Mouse (Mus musculus): ENCODE results near the gene Dock9. TPM values are rescaled to one million over a fixed set of nuclear protein-coding genes. Genes with fewer than 3 reads are reported as not detected.

The Dock9 gene
- polyA plus RNA-seq, 1 experiment from 2014 or later = 13.6 TPM

DNA sequence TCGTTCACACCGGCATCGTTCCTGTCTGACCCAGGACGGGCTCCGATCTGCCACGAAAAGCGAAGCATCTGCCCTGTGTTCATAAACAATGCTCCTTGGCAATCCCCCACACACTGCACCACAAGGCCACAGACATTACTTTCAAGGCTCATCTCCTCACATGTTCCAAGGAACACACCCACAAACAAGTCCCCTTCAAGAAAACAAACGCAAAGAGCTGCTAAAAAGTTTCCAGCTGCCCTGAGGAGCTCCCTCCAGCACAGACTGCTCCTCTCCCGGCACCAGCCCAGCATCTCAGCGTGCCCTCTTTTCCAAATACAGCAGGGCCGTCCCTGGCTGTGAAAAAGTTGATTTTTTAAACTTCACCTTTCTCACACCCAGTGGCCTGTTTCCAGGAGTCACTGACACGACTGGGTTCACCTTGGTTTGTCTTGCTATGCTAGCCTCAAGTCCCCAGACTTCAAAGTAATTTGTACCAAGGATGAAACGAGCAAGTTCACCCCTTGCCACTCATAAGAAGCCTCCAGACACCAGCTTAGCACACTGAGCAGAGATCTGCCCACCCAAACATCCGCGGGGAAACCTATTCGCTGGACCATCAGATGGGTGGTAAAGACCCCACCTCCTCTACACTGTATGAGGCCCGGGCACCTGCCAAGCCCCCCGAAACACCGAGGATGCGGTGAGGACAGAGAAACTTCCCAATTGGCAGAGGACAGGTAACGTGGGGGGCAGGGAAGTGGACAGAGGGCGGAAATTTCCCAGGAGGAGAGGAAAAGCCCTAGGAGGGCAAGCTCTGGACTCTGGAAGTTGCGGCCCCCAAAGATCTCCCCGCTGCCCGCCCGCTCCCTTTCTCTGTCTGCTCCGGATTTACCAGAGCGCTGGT lies 823 bp downstream of the Dock9 start:
- WGBS = 10% methylated on average over 24 of the region's 28 CpGs
- ATAC-seq = peak; percentile 2
- H3K27me3 ChIP-seq (replicated peaks; ENCODE audit: control insufficient read depth, insufficient read depth, low read length) = no peaks in the 10 kb centered on the region

DNA sequence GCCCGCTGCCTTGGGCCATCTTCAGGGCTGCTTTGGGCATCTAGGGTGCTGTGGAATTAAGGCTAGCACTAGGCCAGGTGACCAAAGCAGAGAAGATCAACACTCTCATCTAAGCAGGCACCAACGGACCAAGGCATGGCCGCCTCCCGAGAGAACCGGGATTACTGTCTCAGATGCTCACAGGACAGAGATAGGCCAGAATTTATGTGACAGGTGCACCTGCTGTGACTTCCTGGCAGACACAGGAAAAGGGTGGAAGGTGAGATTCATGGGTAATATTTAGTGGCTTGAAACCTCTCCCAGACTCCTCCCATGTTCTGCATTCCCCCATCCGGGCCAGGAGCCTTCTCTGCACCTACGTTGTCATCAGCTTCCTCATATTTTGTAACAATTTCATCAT lies 2.1 kb downstream of the Dock9 start:
- Histone ChIP-seq H3K27me3 (replicated peaks; ENCODE audit: control insufficient read depth, insufficient read depth, low read length) (no peaks in the 10 kb centered on the region), H3K27ac (ENCODE audit: low read length) (no peak overlapping the region), H3K9ac (ENCODE audit: low read depth, low read length) (no peak overlapping the region), H3K9me3 (ENCODE audit: control insufficient read depth, low read length) (no peaks in the 10 kb centered on the region), H3K4me1 (ENCODE audit: control insufficient read depth, insufficient read depth, low read length) (peaks cover 15% of the 10 kb centered on the region), H3K36me3 (ENCODE audit: control insufficient read depth, insufficient read depth, low read length) (no peaks in the 10 kb centered on the region), H3K4me3 (ENCODE audit: low read length) (peak overlapping the region; percentile 83; the same call in 1 of the 2 replicates), H3K4me2 (ENCODE audit: low read depth, low read length) (peak overlapping the region; percentile 94)
- 57% methylated on average over 7 of the region's 7 CpGs for WGBS
- ATAC-seq = no peak

More for the DNA sequence above, 823 bp downstream of the Dock9 start:
- Histone ChIP-seq H3K4me2 (ENCODE audit: low read depth, low read length) (peak overlapping the region; percentile 94), H3K4me1 (ENCODE audit: control insufficient read depth, insufficient read depth, low read length) (peaks cover 15% of the 10 kb centered on the region), H3K36me3 (ENCODE audit: control insufficient read depth, insufficient read depth, low read length) (no peaks in the 10 kb centered on the region), H3K27ac (ENCODE audit: low read length) (peak overlapping the region; percentile 79), H3K9me3 (ENCODE audit: control insufficient read depth, low read length) (no peaks in the 10 kb centered on the region), H3K9ac (ENCODE audit: low read depth, low read length) (peak overlapping the region; percentile 82), H3K4me3 (ENCODE audit: low read length) (peak overlapping the region; percentile 83)

DNA sequence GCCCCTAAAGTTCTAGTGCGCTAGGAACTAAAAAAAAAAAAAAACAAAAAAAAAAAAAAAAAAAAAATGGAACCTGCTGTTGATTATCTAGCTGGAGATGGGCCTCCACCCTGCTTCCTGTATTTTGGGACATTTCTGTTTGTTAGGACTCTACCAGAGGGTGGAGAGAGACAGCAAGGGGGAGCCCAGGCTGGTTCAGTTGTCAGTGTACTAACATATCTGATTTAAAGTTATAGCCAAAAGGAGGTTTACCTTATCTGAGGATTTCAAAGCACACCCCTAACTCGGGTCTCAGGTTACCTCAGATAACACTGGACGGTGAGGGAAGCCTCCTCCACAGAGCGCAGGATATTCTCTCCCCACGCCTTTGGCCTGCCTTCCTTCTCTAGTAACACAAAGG lies 4.0 kb downstream of the Dock9 start:
- peaks cover 12% of the 10 kb centered on the region for H3K4me1 ChIP-seq (ENCODE audit: control insufficient read depth, insufficient read depth, low read length)
- H3K36me3 ChIP-seq (ENCODE audit: control insufficient read depth, insufficient read depth, low read length) = no peaks in the 10 kb centered on the region
- H3K9me3 ChIP-seq (ENCODE audit: control insufficient read depth, low read length) = no peaks in the 10 kb centered on the region
- no peak for ATAC-seq
- WGBS = 54% methylated on average over 5 of the region's 5 CpGs
- H3K27me3 ChIP-seq (replicated peaks; ENCODE audit: control insufficient read depth, insufficient read depth, low read length) = no peaks in the 10 kb centered on the region
- H3K4me2 ChIP-seq (ENCODE audit: low read depth, low read length) = no peak overlapping the region
- H3K4me3 ChIP-seq (ENCODE audit: low read length) = no peak overlapping the region
- no peak overlapping the region for H3K27ac ChIP-seq (ENCODE audit: low read length)
- no peak overlapping the region for H3K9ac ChIP-seq (ENCODE audit: low read depth, low read length)

DNA sequence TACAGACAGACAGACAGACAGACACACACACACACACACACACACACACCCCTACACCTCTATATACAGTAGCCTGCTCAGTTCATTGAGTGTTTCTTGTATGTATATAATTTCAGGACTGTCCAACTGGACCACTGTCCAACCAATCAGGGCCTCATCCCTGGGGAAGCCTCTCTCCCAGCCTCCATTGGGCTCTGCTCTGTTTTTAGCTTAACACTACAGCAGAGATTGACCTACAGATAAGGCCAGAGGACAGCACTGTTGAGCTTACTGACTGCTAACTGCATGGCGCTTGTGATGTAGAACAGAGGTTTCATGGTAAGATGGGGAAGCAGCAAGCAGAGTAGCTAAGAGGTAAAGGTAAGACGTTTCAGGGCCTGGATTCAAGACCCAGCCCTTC lies 5.7 kb downstream of the Dock9 start:
- Histone ChIP-seq H3K36me3 (ENCODE audit: control insufficient read depth, insufficient read depth, low read length) (no peaks in the 10 kb centered on the region), H3K9ac (ENCODE audit: low read depth, low read length) (no peak overlapping the region), H3K4me2 (ENCODE audit: low read depth, low read length) (no peak overlapping the region), H3K27me3 (replicated peaks; ENCODE audit: control insufficient read depth, insufficient read depth, low read length) (no peaks in the 10 kb centered on the region), H3K27ac (ENCODE audit: low read length) (no peak overlapping the region), H3K4me3 (ENCODE audit: low read length) (no peak overlapping the region), H3K4me1 (ENCODE audit: control insufficient read depth, insufficient read depth, low read length) (peaks cover 10% of the 10 kb centered on the region), H3K9me3 (ENCODE audit: control insufficient read depth, low read length) (no peaks in the 10 kb centered on the region)
- no peak for ATAC-seq
- WGBS = 76% methylated on average over 2 of the region's 2 CpGs

DNA sequence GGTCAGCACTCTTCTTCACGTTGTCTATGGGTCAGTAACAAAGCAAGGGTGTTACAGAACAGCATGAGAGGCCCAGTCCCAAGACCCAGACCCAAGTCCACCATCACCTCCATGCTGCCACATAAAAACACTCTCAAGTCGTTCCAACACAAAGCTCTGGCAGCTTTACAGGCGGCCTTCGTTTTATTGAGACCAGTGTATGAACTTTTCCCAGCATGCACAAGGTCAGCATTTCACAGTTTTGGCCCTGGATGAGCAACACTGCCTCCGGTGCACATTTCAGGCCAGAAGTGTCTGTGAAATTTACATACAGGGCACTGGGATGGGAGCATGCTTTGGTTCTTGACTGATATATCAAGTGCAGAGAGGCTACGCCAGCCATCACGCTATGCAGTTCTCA lies 6.5 kb downstream of the Dock9 start:
- H3K4me3 ChIP-seq (ENCODE audit: low read length) = no peak overlapping the region
- H3K4me1 ChIP-seq (ENCODE audit: control insufficient read depth, insufficient read depth, low read length) = peaks cover 6% of the 10 kb centered on the region
- no peak overlapping the region for H3K27ac ChIP-seq (ENCODE audit: low read length)
- no peak for ATAC-seq
- H3K9ac ChIP-seq (ENCODE audit: low read depth, low read length) = no peak overlapping the region
- H3K4me2 ChIP-seq (ENCODE audit: low read depth, low read length) = no peak overlapping the region
- H3K36me3 ChIP-seq (ENCODE audit: control insufficient read depth, insufficient read depth, low read length) = no peaks in the 10 kb centered on the region
- H3K27me3 ChIP-seq (replicated peaks; ENCODE audit: control insufficient read depth, insufficient read depth, low read length) = no peaks in the 10 kb centered on the region
- no peaks in the 10 kb centered on the region for H3K9me3 ChIP-seq (ENCODE audit: control insufficient read depth, low read length)
- 61% methylated on average over 7 of the region's 7 CpGs for WGBS

DNA sequence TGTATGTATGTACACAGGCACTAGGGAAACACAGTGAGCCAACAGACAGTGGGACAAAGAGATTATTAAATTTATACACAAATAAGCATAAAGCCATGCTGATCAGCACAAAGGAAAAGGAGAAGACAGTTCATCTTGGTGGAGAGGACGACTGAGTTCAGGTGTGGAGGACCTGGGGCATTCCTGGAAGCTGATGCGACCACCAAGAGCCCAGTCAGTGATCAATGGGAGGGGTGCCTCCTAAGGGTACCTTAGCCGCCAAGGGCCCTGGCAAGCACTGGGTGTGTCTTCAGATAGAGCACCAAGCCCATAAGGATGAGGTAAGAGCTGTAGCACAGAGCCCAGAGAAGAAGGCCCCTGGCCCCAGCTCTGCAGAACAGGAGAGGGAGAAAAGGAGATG lies 8.4 kb downstream of the Dock9 start:
- Histone ChIP-seq H3K9ac (ENCODE audit: low read depth, low read length) (no peak overlapping the region), H3K36me3 (ENCODE audit: control insufficient read depth, insufficient read depth, low read length) (no peaks in the 10 kb centered on the region), H3K27ac (ENCODE audit: low read length) (no peak overlapping the region), H3K4me2 (ENCODE audit: low read depth, low read length) (no peak overlapping the region), H3K27me3 (replicated peaks; ENCODE audit: control insufficient read depth, insufficient read depth, low read length) (no peaks in the 10 kb centered on the region), H3K4me3 (ENCODE audit: low read length) (no peak overlapping the region), H3K4me1 (ENCODE audit: control insufficient read depth, insufficient read depth, low read length) (no peaks in the 10 kb centered on the region), H3K9me3 (ENCODE audit: control insufficient read depth, low read length) (no peaks in the 10 kb centered on the region)
- WGBS = 78% methylated on average over 3 of the region's 3 CpGs
- ATAC-seq = no peak

DNA sequence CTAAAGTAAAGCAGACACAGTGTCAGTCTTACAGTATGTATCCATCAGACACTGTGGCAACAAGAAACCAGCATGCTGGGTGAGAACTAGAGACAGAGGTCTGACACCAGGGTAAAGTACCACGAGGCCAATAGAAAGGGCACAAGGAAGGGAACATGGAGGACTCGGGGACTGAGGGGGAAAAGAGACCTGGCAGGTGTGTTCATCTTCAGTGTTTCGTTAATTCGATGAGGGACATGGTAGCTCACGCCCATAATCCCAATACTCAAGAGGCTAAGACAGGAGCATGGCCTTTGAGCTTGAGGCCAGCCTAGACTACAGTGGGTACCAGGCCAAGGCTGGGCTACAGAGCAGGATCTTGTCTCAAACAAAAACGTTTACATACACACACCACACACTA lies 9.2 kb downstream of the Dock9 start:
- Histone ChIP-seq H3K27me3 (replicated peaks; ENCODE audit: control insufficient read depth, insufficient read depth, low read length) (no peaks in the 10 kb centered on the region), H3K9me3 (ENCODE audit: control insufficient read depth, low read length) (no peaks in the 10 kb centered on the region), H3K4me3 (ENCODE audit: low read length) (no peak overlapping the region), H3K27ac (ENCODE audit: low read length) (no peak overlapping the region), H3K36me3 (ENCODE audit: control insufficient read depth, insufficient read depth, low read length) (no peaks in the 10 kb centered on the region), H3K4me2 (ENCODE audit: low read depth, low read length) (no peak overlapping the region), H3K4me1 (ENCODE audit: control insufficient read depth, insufficient read depth, low read length) (no peaks in the 10 kb centered on the region), H3K9ac (ENCODE audit: low read depth, low read length) (no peak overlapping the region)
- no peak for ATAC-seq
- WGBS = 88% methylated on average over 6 of the region's 6 CpGs

DNA sequence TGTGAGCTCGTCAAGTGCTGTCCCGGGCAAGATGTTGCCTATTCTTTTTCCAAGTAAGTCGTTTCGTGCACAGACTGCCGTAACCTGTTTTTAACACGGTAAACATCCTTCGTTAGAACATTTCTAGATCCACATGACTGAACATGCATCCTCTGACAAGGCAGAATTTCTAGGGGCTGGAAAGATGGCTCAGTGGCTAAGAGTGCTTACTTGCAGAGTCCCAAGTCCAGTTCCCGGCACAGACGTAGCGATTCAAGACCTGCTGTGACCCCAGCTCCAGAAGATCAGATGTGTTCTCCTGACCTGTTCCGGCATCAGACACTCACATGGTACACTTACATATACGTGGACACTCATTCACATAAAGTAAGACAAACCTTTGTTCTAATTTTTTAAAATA lies 10.2 kb downstream of the Dock9 start:
- Histone ChIP-seq H3K27me3 (replicated peaks; ENCODE audit: control insufficient read depth, insufficient read depth, low read length) (no peaks in the 10 kb centered on the region), H3K9ac (ENCODE audit: low read depth, low read length) (no peak overlapping the region), H3K4me1 (ENCODE audit: control insufficient read depth, insufficient read depth, low read length) (peaks cover 5% of the 10 kb centered on the region; the same call in 1 of the 2 replicates), H3K4me3 (ENCODE audit: low read length) (no peak overlapping the region), H3K4me2 (ENCODE audit: low read depth, low read length) (no peak overlapping the region), H3K36me3 (ENCODE audit: control insufficient read depth, insufficient read depth, low read length) (no peaks in the 10 kb centered on the region), H3K9me3 (ENCODE audit: control insufficient read depth, low read length) (no peaks in the 10 kb centered on the region), H3K27ac (ENCODE audit: low read length) (no peak overlapping the region)
- ATAC-seq = no peak
- 92% methylated on average over 12 of the region's 12 CpGs for WGBS

DNA sequence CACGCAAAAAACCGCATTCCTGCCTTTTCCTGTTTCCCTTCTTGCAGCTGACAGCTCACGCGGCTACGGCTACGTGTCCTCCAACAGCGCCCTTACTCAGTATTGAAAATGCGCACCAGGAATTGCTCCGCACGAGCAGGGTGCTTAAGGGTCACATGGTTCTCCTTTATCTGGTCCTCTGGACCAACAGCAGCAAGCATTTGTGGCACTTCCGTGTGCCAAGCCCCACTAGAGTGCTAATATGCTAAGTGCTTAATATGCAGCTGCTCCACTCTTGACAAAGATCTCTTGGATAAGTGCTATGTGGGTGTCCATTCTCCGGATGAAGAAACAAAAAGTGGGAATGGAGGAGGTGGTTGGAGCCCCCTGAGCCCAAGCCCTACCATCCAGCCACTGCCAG lies 10.7 kb downstream of the Dock9 start:
- no peaks in the 10 kb centered on the region for H3K36me3 ChIP-seq (ENCODE audit: control insufficient read depth, insufficient read depth, low read length)
- 75% methylated on average over 12 of the region's 12 CpGs for WGBS
- H3K27ac ChIP-seq (ENCODE audit: low read length) = no peak overlapping the region
- no peak overlapping the region for H3K4me3 ChIP-seq (ENCODE audit: low read length)
- no peaks in the 10 kb centered on the region for H3K27me3 ChIP-seq (replicated peaks; ENCODE audit: control insufficient read depth, insufficient read depth, low read length)
- no peak overlapping the region for H3K4me2 ChIP-seq (ENCODE audit: low read depth, low read length)
- H3K9ac ChIP-seq (ENCODE audit: low read depth, low read length) = no peak overlapping the region
- H3K4me1 ChIP-seq (ENCODE audit: control insufficient read depth, insufficient read depth, low read length) = peaks cover 9% of the 10 kb centered on the region
- ATAC-seq = no peak
- no peaks in the 10 kb centered on the region for H3K9me3 ChIP-seq (ENCODE audit: control insufficient read depth, low read length)

DNA sequence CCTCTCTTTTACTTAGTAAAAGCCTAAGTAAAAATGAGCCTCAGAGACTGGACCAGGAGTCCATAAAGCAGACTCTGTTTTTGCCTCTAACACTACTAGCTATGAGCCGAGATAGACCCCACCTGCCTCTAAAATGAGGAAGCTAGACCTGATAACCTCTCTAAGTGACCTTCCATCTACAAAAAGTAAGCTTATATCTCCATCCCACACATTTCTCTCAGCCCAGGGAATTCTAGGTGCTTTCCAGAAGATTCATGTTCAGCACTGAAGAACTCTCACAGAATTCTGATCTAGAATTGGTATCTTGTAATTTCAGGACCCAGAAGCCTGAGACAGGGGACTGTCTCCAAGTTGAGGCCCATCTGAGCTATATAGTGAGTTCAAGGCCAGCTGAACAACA lies 12.2 kb downstream of the Dock9 start:
- Histone ChIP-seq H3K27ac (ENCODE audit: low read length) (no peak overlapping the region), H3K27me3 (replicated peaks; ENCODE audit: control insufficient read depth, insufficient read depth, low read length) (no peaks in the 10 kb centered on the region), H3K4me3 (ENCODE audit: low read length) (no peak overlapping the region), H3K4me1 (ENCODE audit: control insufficient read depth, insufficient read depth, low read length) (peaks cover 19% of the 10 kb centered on the region), H3K4me2 (ENCODE audit: low read depth, low read length) (no peak overlapping the region), H3K9ac (ENCODE audit: low read depth, low read length) (no peak overlapping the region), H3K36me3 (ENCODE audit: control insufficient read depth, insufficient read depth, low read length) (no peaks in the 10 kb centered on the region), H3K9me3 (ENCODE audit: control insufficient read depth, low read length) (no peaks in the 10 kb centered on the region)
- no peak for ATAC-seq
- 57% methylated on average over 1 of the region's 1 CpGs for WGBS
